Mouse (Mus musculus): ENCODE results near the gene Taf3. TPM values are rescaled to one million over a fixed set of nuclear protein-coding genes. Genes with fewer than 3 reads are reported as not detected.

Taf3 gene
- total and polyA plus RNA-seq, 3 experiments, result 3.1 to 13.4 (median 6.0) TPM

DNA sequence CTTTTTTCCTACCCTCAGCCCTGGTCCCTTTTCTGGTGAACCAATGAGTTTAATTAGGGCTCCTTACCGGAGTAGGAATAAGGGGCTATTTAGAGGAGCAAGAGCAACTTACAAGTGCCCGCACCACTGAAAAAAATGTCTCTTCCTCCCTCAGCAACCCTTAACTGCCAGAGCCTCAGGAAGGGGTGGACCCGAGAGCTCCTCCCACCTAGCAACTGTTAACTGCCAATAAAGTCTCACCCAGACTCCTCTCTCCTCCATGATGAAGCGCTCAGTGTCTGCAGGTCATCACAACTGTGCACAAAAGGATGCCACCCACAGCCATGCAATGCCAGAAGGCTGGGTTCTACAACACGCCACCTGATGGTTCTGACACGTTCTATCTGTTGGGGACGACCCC is 23.4 kb upstream of the Taf3 start:
- TF ChIP-seq NELFE (IDR thresholded peaks at IDR 0.05; ENCODE audit: low read depth, low read length), result no peak
- TF ChIP-seq KAT2A (IDR thresholded peaks at IDR 0.05; ENCODE audit: insufficient replicate concordance, low read length), result no peak
- no peak for TF ChIP-seq POLR2AphosphoS2 (IDR thresholded peaks at IDR 0.05; ENCODE audit: low read depth, low read length)
- no peak for TF ChIP-seq MXI1 (IDR thresholded peaks at IDR 0.05; ENCODE audit: low read depth, low read length)
- TF ChIP-seq MAFK (IDR thresholded peaks at IDR 0.05; ENCODE audit: insufficient replicate concordance, low read length), result no peak
- no peak for TF ChIP-seq ZKSCAN1 (IDR thresholded peaks at IDR 0.05; ENCODE audit: borderline replicate concordance, low read depth, low read length)
- TF ChIP-seq MEF2A (IDR thresholded peaks at IDR 0.05; ENCODE audit: borderline replicate concordance, low read depth, low read length), result no peak
- no peak for TF ChIP-seq ZC3H11A (IDR thresholded peaks at IDR 0.05; ENCODE audit: low read depth, low read length)
- TF ChIP-seq USF2 (conservative IDR thresholded peaks at IDR 0.05; ENCODE audit: low read depth, low read length), result no peak
- no peak for TF ChIP-seq ZMIZ1 (IDR thresholded peaks at IDR 0.05; ENCODE audit: low read depth, low read length)
- TF ChIP-seq TBP (conservative IDR thresholded peaks at IDR 0.05; ENCODE audit: low read depth, low read length), result no peak
- Histone ChIP-seq H3K9me3 (replicated peaks; ENCODE audit: low read length) (no peaks in the 10 kb centered on the region), H3K27ac (ENCODE audit: insufficient read depth, low read depth) (no peak overlapping the region), H3K79me2 (replicated peaks; ENCODE audit: control insufficient read depth, extremely low read depth, insufficient read depth, poor library complexity, severe bottlenecking) (peaks cover 85% of the 10 kb centered on the region), H3K4me3 (replicated peaks in 1 of 3; ENCODE audit: low read depth in 2 of 3, low read length in 2 of 3, poor library complexity in 1 of 3) (no peak overlapping the region), H3K36me3 (replicated peaks in 1 of 2; ENCODE audit: control insufficient read depth in 1 of 2, insufficient read depth in 1 of 2, low read length in 1 of 2) (peaks cover 32 to 90% of the 10 kb centered on the region in 2 experiments), H3K27me3 (replicated peaks) (no peaks in the 10 kb centered on the region), H3K4me2 (ENCODE audit: insufficient read depth, low read depth, poor library complexity, severe bottlenecking) (no peak overlapping the region), H3K9ac (ENCODE audit: insufficient read depth, low read depth) (no peak overlapping the region), H3K4me1 (ENCODE audit: control insufficient read depth in 1 of 2, insufficient read depth in 2 of 2) (peaks cover 12 to 33% of the 10 kb centered on the region in 2 experiments)
- dilution Hi-C loops (cut with MboI; ENCODE audit: extremely low pct_ligation_motif_present, extremely low pct_unique_long_range_greater_than_20kb, low sequenced_read_pairs) (no loop called here), in situ Hi-C loops (cut with MboI; ENCODE audit: low pct_ligation_motif_present, low pct_unique_long_range_greater_than_20kb, low sequenced_read_pairs) (no loop called here)
- no peak for DNase-seq (ENCODE audit: extremely low read depth)

DNA sequence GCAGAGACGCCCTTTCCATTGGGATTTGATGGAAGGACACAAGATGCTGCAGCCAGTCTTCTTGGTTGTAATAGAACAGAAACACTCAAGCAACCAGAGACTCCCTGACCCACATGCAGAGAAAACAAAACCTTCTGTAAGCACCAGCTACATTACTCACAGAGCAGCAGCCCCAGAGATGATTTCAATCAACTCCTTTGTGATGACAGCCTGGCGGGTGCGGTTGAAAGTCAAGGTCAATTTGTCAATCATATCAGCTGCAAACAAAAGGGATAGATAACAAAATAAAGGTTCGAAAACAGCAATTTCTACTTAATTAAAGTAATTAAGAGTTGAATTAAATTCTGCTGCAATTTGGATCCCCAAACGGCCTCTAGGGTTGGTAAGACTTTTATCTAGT is 10.4 kb upstream of the Taf3 start:
- no peak for DNase-seq (ENCODE audit: extremely low read depth)
- no peak overlapping the region for H3K4me2 ChIP-seq (ENCODE audit: insufficient read depth, low read depth, poor library complexity, severe bottlenecking)
- H3K9me3 ChIP-seq (replicated peaks; ENCODE audit: low read length), result no peaks in the 10 kb centered on the region
- no peak overlapping the region for H3K27ac ChIP-seq (ENCODE audit: insufficient read depth, low read depth)
- peaks cover 70 to 93% of the 10 kb centered on the region in 2 experiments for H3K36me3 ChIP-seq (replicated peaks in 1 of 2; ENCODE audit: control insufficient read depth in 1 of 2, insufficient read depth in 1 of 2, low read length in 1 of 2)
- H3K79me2 ChIP-seq (replicated peaks; ENCODE audit: control insufficient read depth, extremely low read depth, insufficient read depth, poor library complexity, severe bottlenecking), result no peaks in the 10 kb centered on the region
- no peaks in the 10 kb centered on the region for H3K4me1 ChIP-seq (ENCODE audit: control insufficient read depth in 1 of 2, insufficient read depth in 2 of 2)
- H3K27me3 ChIP-seq (replicated peaks), result no peaks in the 10 kb centered on the region
- in situ Hi-C loops (cut with MboI; ENCODE audit: low pct_ligation_motif_present, low pct_unique_long_range_greater_than_20kb, low sequenced_read_pairs), result no loop called here
- dilution Hi-C loops (cut with MboI; ENCODE audit: extremely low pct_ligation_motif_present, extremely low pct_unique_long_range_greater_than_20kb, low sequenced_read_pairs), result no loop called here
- TF ChIP-seq TCF12 (IDR thresholded peaks at IDR 0.05; ENCODE audit: low read depth, low read length) (no peak), JUN (IDR thresholded peaks at IDR 0.05; ENCODE audit: insufficient read depth, low read depth, low read length) (no peak), MAX (IDR thresholded peaks at IDR 0.05; ENCODE audit: low read length) (no peak), CHD1 (IDR thresholded peaks at IDR 0.05; ENCODE audit: low read depth, low read length) (no peak), SIN3A (IDR thresholded peaks at IDR 0.05; ENCODE audit: low read length) (no peak), MXI1 (IDR thresholded peaks at IDR 0.05; ENCODE audit: low read depth, low read length) (no peak)
- no peak overlapping the region for H3K9ac ChIP-seq (ENCODE audit: insufficient read depth, low read depth)
- no peak overlapping the region for H3K4me3 ChIP-seq (replicated peaks in 1 of 3; ENCODE audit: low read depth in 2 of 3, low read length in 2 of 3, poor library complexity in 1 of 3)
